Mouse (Mus musculus): Measurements from ENCODE around the gene Kcna4. TPM values are rescaled to one million over a fixed set of nuclear protein-coding genes. Genes with fewer than 3 reads are reported as not detected.

Kcna4 gene
- polyA plus RNA-seq, 1 experiment from 2014 or later, result 6.2 TPM

Other genes with a start within 250 kb of the Kcna4 start
- gene Fshb, start 231.0 kb upstream of the Kcna4 start, polyA plus RNA-seq (2015; fragmentation: Nextera tagmentation; extraction: Ambion mirVana), result not detected in 2 replicates